Mouse (Mus musculus) heart, postnatal 36 days (tissue): ENCODE measurements around the gene Hist1h3f. TPM values are rescaled to one million over a fixed set of nuclear protein-coding genes. Genes with fewer than 3 reads are reported as not detected.
"Not testable (repeated sequence)": the region's sequence is repeated elsewhere in the genome, so short reads cannot be mapped to it uniquely, and the experiment has no call there.

Experiments
- DNase-seq, 2 experiments: peaks; one replicate each; pipeline ENCODE4 v3.0.0; 2021 to 2022
- intact Hi-C: fragments of 180-260 bp; cut with DNase I; formaldehyde crosslinking; loops from one replicate; pipeline ENCODE4 v1.15.1; 2025
- total RNA-seq, 2 experiments: library from RNA; stranded (reverse); gene quantifications; 2 replicates each; pipeline ENCODE4 v1.2.3; 2021

The Hist1h3f gene
- total RNA-seq, 2 experiments from 2014 or later = 7.4 to 10.0 TPM

DNA sequence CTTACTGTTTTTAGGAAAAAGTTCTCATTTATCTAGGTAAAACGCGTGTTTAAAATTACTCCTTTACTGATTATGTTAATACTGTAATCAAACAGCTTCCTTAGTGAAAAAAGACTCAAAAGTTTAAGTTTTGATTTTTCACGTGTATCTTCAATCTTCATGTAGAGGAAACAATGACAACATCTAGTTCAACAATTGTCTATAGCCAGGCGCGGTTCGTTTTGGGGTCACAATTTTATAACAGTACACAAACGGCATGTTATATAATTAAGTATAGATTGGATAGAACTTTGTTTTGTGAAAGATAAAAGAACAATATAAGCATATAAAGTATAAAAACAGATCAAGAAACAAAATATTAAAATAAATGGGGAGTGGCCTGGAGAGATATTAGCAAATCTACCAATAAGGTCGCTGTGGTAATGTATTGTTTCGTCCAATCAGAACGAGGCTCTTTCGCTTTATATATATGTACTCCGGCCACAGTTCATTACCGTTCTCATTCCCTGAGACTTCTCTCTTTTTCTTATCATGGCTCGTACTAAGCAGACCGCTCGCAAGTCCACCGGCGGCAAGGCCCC is 31.5 kb downstream of the Hist1h3f start, which contains the start of gene Hist1h3d:
Gene Hist1h3d, plus strand, starts transcription at position 493 of the 581 bp plus-strand sequence.
- DNase-seq = peak in 1 of 2 experiments; percentile 55
- intact Hi-C loops = no loop called here

DNA sequence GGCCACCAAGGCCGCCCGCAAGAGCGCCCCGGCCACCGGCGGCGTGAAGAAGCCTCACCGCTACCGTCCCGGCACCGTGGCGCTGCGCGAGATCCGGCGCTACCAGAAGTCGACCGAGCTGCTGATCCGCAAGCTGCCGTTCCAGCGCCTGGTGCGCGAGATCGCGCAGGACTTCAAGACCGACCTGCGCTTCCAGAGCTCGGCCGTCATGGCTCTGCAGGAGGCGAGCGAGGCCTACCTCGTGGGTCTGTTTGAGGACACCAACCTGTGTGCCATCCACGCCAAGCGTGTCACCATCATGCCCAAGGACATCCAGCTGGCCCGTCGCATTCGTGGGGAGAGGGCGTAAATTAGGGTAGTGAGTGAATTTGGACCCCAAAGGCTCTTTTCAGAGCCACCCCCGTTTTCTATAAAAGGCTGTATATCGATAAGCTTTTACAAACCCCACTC is 32.0 kb downstream of the Hist1h3f start:
- intact Hi-C loops, DNase-seq: not testable (repeated sequence)

- no peak for DNase-seq
- intact Hi-C loops = no loop called here
These were observed 32.6 kb downstream of the Hist1h3f start for GRCm38 (mm10) chr13:23576351-23576881.

DNA sequence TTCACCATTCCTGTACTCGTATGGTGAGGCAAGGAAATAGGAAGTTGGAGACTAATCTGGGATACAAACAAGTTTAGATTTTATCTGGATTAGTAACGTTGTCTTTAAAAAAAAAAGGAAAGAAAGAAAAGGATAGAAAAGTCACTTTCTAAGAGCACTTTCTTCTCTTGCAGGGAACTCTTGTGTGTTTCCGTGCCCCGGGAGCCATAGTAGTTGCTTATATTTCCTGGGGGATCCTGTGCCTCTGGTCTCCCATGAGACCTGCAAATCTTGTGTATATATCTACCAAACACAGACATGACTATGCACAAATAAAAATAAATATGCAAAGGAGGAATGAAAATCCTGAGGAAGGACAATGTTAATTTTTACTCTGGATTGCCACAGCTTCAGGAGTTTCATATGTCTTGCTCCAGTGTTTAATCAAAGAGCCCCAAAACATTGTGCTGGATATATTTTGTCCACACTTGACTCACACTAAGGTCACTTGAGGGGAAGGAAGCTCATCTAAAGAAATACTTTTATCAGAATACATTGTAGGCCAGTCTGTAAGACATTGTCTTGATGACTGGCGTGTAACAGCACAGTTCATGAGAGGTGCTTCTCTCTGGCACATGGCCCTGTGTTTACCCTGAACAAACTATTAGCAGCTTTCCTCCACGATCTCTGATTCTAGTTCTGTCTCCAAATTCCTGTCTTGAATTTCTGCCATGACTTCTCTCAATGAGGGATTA is 33.2 kb downstream of the Hist1h3f start:
- intact Hi-C loops = no loop called here
- no peak for DNase-seq

GRCm38 (mm10) chr13:23577835-23578234 is 34.0 kb downstream of the Hist1h3f start:
- intact Hi-C loops = no loop called here
- DNase-seq = no peak

DNA sequence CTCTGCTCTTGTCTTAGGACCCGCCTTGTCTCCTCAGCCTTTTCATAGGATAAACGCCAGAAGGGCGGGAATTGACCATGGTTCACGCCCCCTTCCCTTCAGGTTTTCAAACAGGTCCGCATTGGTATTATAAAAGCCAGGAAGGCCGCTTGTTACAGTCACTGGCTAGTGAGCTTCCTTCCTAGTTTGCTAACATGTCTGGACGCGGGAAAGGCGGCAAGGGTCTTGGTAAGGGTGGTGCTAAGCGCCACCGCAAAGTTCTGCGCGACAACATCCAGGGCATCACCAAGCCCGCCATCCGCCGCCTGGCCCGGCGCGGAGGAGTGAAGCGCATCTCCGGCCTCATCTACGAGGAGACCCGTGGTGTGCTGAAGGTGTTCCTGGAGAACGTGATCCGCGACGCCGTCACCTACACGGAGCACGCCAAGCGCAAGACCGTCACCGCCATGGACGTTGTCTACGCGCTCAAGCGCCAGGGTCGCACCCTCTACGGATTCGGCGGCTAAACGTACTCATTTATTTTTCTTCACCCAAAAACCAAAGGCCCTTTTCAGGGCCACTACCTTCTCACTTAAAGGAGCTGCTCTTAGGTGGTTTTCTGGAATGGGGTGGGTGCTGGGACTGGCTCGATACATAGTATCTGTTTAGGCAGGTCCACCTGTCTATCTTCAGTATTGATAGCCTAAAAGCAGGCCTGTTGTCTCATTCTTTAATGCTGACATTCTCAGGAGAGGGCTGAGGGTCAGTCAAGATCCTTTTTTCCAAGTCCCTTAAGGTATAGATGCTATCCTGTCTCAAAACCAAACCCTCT is 37.8 kb downstream of the Hist1h3f start, which contains the start of gene Hist1h4d:
Gene Hist1h4d, plus strand, starts transcription at position 191 of the 811 bp plus-strand sequence.
- peak; percentile 97 to 98 for DNase-seq
- intact Hi-C loops = loop anchor here (5.0 to 10.0 kb wide), 7 partner anchors 49 to 1867 kb away; partner anchors contain the start of genes Hist1h1b, Hist1h1t, Hist1h2ac and Hist1h2af

- DNase-seq = no peak
- intact Hi-C loops = loop anchor here (5.0 to 10.0 kb wide), 7 partner anchors 50 to 1868 kb away; partner anchors contain the start of genes Hist1h1b, Hist1h1t, Hist1h2ac and Hist1h2af
These were observed 38.6 kb downstream of the Hist1h3f start for GRCm38 (mm10) chr13:23582219-23583056.

DNA sequence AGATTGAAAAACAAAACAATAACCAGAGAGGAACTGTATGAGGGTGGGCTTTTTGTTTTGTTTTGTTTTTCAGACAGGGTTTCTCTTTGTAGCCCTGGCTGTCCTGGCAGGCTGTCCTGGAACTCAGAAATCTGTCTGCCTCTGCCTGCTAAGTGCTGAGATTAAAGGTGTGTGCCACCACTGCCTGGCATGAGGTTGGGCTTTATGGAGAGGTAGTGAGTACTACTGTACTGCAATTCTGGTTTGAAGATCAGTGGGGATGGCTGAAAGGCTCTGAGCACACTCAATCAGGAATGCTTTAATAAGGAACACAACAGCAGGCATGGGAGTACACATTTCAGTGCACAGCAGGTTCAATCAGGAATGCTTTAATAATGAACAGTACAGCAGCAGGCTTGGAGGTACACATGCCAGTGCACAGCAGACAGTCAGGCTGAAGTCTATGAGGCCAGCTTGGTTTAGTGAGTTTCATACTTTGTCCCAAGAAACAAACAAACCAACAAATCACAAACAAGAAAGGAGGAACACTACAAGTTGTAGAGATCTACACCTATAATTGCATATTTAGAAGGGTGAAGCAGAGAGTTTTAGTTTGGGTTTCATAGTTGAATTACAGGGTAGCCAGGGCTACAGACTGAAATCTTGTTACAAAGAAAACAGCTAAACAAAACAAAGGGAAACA is 39.7 kb downstream of the Hist1h3f start:
- intact Hi-C loops = loop anchor here (2.0 to 10.0 kb wide), 8 partner anchors 39 to 1869 kb away; partner anchors contain the start of genes Hist1h1b, Hist1h1e, Hist1h1t and Hist1h2ac
- no peak for DNase-seq

GRCm38 (mm10) chr13:23584331-23584730 is 40.5 kb downstream of the Hist1h3f start:
- intact Hi-C loops = loop anchor here (2.0 to 10.0 kb wide), 8 partner anchors 38 to 1870 kb away; partner anchors contain the start of genes Hist1h1b, Hist1h1e, Hist1h1t and Hist1h2ac

DNA sequence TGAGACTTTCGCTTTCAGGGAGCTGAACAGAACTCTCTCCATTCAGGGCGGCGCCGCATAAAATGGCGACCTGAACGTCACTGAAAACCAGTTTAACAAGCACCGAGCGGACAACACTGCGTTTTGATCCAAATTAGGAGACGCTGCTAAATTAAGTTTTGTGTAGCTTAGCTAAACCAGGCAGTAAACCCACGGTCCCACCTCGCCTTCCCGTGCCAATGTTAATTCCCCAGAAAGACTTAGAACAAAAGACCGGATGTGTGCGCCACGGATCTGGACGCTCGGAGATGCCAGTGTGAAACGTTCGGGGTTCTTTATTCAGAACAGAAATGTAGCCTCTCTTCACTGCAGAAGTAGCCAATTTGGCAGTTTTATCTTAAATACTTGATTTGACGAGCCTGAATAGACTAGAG is 41.2 kb downstream of the Hist1h3f start:
- DNase-seq = peak; percentile 73 to 80
- intact Hi-C loops = loop anchor here (1.0 to 10.0 kb wide), 5 partner anchors 38 to 1870 kb away; partner anchors contain the start of genes Hist1h1b, Hist1h1c, Hist1h1e and Hist1h2ai

More at GRCm38 (mm10) chr13:23584331-23584730, 40.5 kb downstream of the Hist1h3f start:
- no peak for DNase-seq

- DNase-seq = peak; percentile 68 to 75
- intact Hi-C loops = loop anchor here (1.0 to 10.0 kb wide), 5 partner anchors 37 to 1871 kb away; partner anchors contain the start of genes Hist1h1b, Hist1h1c, Hist1h1e and Hist1h2ai
These were observed 41.7 kb downstream of the Hist1h3f start for GRCm38 (mm10) chr13:23585442-23586098.

DNA sequence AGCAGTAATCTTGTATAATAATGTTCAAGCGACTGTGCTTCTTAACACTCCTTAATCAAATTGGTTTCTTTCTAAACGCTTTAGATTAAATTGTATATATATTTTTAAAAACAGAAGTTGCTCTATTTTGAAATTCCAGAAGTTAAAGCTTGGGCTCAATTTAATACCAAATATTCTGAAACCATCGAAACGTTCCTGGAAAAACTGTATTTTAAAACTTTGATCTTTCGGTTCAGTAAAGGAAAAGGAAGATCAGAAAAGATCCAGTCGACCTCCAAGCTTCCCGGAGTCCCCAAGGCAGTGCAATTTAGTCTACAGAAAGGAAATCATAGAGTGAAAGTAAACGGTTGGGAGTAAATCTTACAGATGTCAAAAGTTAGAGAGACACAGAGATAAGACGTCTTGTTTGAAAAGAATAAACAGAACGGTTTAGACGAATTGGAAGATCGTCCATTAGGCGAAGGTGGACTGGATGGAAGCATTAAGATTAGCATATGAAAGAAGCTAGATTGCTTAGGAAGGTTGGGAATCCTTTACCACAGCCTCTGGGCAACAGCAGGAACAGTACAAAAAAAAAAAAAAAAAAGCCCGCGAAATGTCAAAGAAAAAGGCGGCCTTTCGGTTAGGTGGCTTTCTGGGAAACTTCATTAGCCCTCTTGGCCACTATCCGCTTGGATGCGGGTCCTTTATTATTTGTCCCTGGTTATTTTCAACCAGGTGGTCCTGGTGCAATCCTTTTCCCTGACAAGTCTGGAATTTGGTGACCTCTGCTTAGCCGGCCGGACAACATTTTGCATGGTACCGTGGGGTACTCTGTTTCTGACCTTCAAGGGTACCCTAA is 42.5 kb downstream of the Hist1h3f start:
- DNase-seq = no peak
- intact Hi-C loops = loop anchor here (5.0 to 10.0 kb wide), 3 partner anchors 151 to 1872 kb away; partner anchors contain the start of genes Hist1h1b, Hist1h1c, Hist1h2ai and Hist1h2an

DNA sequence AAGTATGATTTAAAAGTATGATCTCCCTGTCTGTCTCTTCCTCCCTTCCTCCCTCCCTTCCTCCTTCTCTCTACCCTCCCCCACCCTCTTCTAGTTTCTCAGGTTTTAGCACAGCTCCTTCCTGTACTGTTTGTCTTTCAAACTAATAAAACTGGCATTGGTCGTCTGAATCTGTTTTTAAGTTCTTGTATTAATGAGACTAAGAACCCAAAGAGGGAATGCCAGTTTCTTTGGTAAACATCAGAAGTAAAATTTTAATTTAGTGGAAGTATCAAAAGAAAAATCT is 43.0 kb downstream of the Hist1h3f start:
- no peak for DNase-seq
- intact Hi-C loops = loop anchor here (5.0 to 10.0 kb wide), 3 partner anchors 150 to 1872 kb away; partner anchors contain the start of genes Hist1h1b, Hist1h1c, Hist1h2ai and Hist1h2an

DNA sequence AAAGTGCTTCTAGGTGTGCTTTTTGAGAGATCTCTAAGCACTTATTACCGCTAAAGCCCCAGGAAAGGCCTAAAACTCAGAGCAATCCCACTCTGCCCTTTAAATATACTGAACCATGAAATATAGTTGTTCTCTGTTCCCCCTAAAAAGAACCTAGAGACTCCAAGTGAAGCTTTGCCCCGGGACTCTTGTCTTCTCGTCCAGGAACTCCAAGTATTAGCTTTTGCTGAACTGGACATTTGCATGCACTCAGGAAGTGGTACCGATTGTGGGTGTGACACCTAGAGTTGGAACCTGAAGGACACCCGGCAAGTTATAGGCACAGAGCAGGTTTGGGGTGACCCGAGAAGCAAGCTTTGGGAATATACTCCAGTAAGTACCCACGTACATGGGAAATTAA is 47.4 kb downstream of the Hist1h3f start:
- intact Hi-C loops = no loop called here

DNA sequence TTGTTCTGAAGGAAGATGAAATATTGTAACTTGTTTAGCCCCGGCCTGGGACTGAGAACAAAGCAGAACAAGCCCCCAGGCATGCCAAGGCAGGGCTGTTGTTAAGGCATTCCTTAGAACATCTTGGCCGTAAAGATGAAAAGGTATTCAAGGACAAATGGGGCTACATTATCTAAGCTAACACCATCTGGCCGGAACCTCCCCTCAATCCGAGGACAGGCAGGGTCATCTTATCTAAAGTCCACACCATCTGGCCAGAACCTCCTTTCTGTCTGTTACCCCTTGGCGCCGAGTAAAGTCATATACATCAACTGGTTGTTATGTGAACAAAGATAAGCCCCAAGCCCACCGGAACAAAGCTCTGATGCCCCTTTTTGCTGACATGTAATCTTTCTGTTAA is 48.0 kb downstream of the Hist1h3f start:
- intact Hi-C loops = not testable (repeated sequence)

More for the DNA sequence above, 47.4 kb downstream of the Hist1h3f start:
- DNase-seq = no peak

GRCm38 (mm10) chr13:23592614-23593013 is 48.8 kb downstream of the Hist1h3f start:
- intact Hi-C loops = no loop called here
- DNase-seq = no peak

More for the DNA sequence above, 48.0 kb downstream of the Hist1h3f start:
- not testable (repeated sequence) for DNase-seq
